Mouse (Mus musculus) lung, embryonic 16.5 days (tissue): ENCODE measurements at regions not wholly inside any gene's neighbourhood (a gene's known extent, or its start where the extent isn't known, plus 50 kb on each side); places are given as distances from the start of the nearest gene placed in this dataset.

Experiments used
- ATAC-seq: fragments of 200-750 bp; cut with Nextera tagmentation; 2 replicates; pipeline ENCODE4 v1.8.0; 2017; ENCODE audit warnings: low read depth, mild to moderate bottlenecking, moderate library complexity
- H3K27ac ChIP-seq: fragments of 300-500 bp; sonication (generic); 2 replicates; pipeline ENCODE4 v1.5.1; 2014; ENCODE audit warnings: mild to moderate bottlenecking, control low read depth, low read length
- H3K27me3 ChIP-seq: fragments of 300-500 bp; sonication (generic); 2 replicates; pipeline ENCODE4 v1.6.1; 2014; ENCODE audit warnings: low read depth, low read length, mixed read lengths; ENCODE audit not compliant: control insufficient read depth, insufficient read depth
- H3K36me3 ChIP-seq: fragments of 300-500 bp; sonication (generic); 2 replicates; pipeline ENCODE4 v1.6.1; 2014; ENCODE audit warnings: low read length; ENCODE audit not compliant: control insufficient read depth, insufficient read depth
- H3K4me1 ChIP-seq: fragments of 300-500 bp; sonication (generic); replicated peaks from 2 replicates; pipeline ENCODE4 v1.6.1; 2014; ENCODE audit warnings: low read length, mixed read lengths; ENCODE audit not compliant: control insufficient read depth, insufficient read depth
- H3K4me2 ChIP-seq: fragments of 300-500 bp; sonication (generic); 2 replicates; pipeline ENCODE4 v1.6.1; 2014; ENCODE audit warnings: low read depth, low read length, control low read depth
- H3K4me3 ChIP-seq: fragments of 300-500 bp; sonication (generic); 2 replicates; pipeline ENCODE4 v1.5.1; 2014; ENCODE audit warnings: mild to moderate bottlenecking, low read length, control low read depth
- H3K9ac ChIP-seq: fragments of 300-500 bp; sonication (generic); 2 replicates; pipeline ENCODE4 v1.6.1; 2014; ENCODE audit warnings: low read length, control low read depth
- H3K9me3 ChIP-seq: fragments of 300-500 bp; sonication (generic); 2 replicates; pipeline ENCODE4 v1.6.1; 2016; ENCODE audit warnings: low read length; ENCODE audit not compliant: control insufficient read depth
- WGBS: fragments of 180-500 bp; shearing (Covaris S2); extraction: QIAGEN DNeasy Blood & Tissue Kit; methylation state at CpG from one replicate; pipeline ENCODE4 v1.1.7; 2014; 5-methylcytosine and 5-hydroxymethylcytosine counted together

GRCm38 (mm10) chr9:94589672-94590071 is 51.8 kb upstream of the 1190002N15Rik start:
- H3K9ac ChIP-seq = no peak overlapping the region
- ATAC-seq = no peak
- H3K27ac ChIP-seq = no peak overlapping the region
- no peaks in the 10 kb centered on the region; the same call in 1 of the 2 replicates for H3K4me1 ChIP-seq
- H3K27me3 ChIP-seq = no peaks in the 10 kb centered on the region
- H3K9me3 ChIP-seq = no peaks in the 10 kb centered on the region
- H3K4me3 ChIP-seq = no peak overlapping the region
- 82% methylated on average over 2 of the region's 2 CpGs for WGBS
- H3K4me2 ChIP-seq = no peak overlapping the region
- no peaks in the 10 kb centered on the region for H3K36me3 ChIP-seq

DNA sequence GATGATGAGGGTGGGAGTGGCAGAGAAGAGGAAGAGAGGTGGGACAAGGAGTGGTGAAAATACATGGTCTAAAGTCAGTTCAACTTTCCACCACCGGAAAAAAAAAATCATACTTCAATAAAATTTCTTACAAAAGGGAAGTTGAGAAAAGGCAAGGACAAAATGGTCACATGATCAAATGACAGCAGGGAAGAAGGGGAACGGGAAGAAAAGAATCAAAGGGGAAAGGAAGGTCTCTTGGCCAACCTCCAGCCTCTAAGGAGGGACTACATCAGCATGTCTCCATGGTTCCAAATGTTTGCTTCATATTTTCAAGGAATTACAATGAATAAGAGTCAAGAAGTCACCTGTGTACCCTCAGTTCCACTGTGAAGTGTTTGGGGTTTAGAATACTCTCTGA is 64.7 kb upstream of the Slc9a9 start:
- no peak for ATAC-seq

DNA sequence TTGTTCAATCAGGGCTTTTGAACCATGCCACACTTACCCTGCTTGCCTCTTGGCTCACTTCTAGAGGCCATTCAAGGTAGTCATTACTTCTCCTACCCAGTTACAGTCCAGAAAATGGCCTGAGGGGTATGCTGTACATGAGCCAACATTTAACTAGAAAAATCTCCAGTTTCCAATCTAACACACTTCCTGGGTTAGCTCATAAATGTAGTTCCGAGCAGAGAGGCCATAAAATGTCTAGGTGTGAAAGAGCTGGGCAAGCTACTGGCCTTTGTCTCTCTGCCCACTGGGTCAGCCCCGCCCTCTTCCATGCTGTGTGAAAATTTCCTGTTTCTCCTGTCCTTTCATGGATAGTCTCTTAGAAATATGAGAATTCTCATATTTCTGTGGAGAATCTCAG is 63.3 kb upstream of the Slc9a9 start:
- Histone ChIP-seq H3K36me3 (no peaks in the 10 kb centered on the region), H3K4me1 (no peaks in the 10 kb centered on the region), H3K27me3 (no peaks in the 10 kb centered on the region), H3K4me2 (no peak overlapping the region), H3K4me3 (no peak overlapping the region), H3K9me3 (no peaks in the 10 kb centered on the region), H3K9ac (no peak overlapping the region), H3K27ac (no peak overlapping the region)
- 78% methylated on average over 2 of the region's 2 CpGs for WGBS
- ATAC-seq = no peak

More for the DNA sequence above, 64.7 kb upstream of the Slc9a9 start:
- 81% methylated on average over 2 of the region's 2 CpGs for WGBS
- Histone ChIP-seq H3K4me2 (no peak overlapping the region), H3K4me1 (no peaks in the 10 kb centered on the region), H3K4me3 (no peak overlapping the region), H3K36me3 (no peaks in the 10 kb centered on the region), H3K9ac (no peak overlapping the region), H3K27ac (no peak overlapping the region), H3K9me3 (no peaks in the 10 kb centered on the region), H3K27me3 (no peaks in the 10 kb centered on the region)

DNA sequence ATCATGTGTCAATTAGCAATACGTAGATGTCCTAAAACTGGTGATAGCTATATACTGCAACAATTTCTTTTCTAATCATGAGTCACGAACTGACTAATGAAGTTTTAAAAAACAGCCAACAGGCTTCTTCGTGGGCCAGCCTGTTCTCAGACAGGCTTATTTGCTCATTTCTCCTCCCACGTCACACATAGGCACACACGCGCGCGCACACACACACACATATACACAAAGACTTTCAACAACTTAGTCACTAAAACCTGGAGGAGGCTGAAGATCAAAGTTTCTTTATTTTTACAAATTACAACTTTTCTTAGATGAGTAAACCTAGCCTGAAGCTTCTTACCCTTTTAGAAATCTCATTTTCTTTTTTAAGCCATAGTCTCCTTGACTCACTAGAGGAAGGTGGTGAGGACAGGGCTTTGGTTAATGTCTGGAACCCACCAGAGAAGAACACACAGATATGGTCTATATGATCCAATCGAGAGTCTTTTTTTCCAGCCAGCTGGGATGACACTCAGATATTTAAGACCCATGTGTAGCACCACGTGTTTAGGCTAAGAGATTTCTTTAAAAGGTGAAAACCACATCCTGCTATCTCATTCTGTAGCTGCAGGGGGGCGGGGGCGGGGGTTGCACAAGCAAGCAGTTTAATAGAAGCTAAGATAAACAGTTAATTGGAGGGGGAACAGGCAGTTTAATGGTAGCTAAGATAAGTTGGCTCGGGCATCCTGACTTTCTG is 62.5 kb upstream of the Slc9a9 start:
- WGBS = 66% methylated on average over 13 of the region's 13 CpGs
- no peaks in the 10 kb centered on the region for H3K9me3 ChIP-seq
- no peak overlapping the region for H3K4me2 ChIP-seq
- no peaks in the 10 kb centered on the region for H3K36me3 ChIP-seq
- no peak overlapping the region for H3K9ac ChIP-seq
- 0 out of 2 replicates have a peak, but pooled peaks have one; percentile 15 for ATAC-seq
- no peak overlapping the region for H3K4me3 ChIP-seq
- H3K27me3 ChIP-seq = no peaks in the 10 kb centered on the region
- no peaks in the 10 kb centered on the region for H3K4me1 ChIP-seq
- H3K27ac ChIP-seq = no peak overlapping the region

GRCm38 (mm10) chr9:94607750-94608106 is 62.0 kb upstream of the Slc9a9 start:
- Histone ChIP-seq H3K4me2 (no peak overlapping the region), H3K9ac (no peak overlapping the region), H3K27ac (no peak overlapping the region), H3K9me3 (no peaks in the 10 kb centered on the region), H3K36me3 (no peaks in the 10 kb centered on the region), H3K27me3 (no peaks in the 10 kb centered on the region), H3K4me1 (no peaks in the 10 kb centered on the region), H3K4me3 (no peak overlapping the region)
- 7% methylated on average over 2 of the region's 2 CpGs for WGBS
- peak; percentile 23; the same call in 1 of the 2 replicates for ATAC-seq

GRCm38 (mm10) chr9:94610101-94610500 is 59.6 kb upstream of the Slc9a9 start:
- H3K27ac ChIP-seq = no peak overlapping the region
- 80% methylated on average over 3 of the region's 3 CpGs for WGBS
- H3K4me1 ChIP-seq = peaks cover under 1% of the 10 kb centered on the region; the same call in 1 of the 2 replicates
- ATAC-seq = no peak
- no peaks in the 10 kb centered on the region for H3K36me3 ChIP-seq
- no peak overlapping the region for H3K4me3 ChIP-seq
- H3K4me2 ChIP-seq = no peak overlapping the region
- H3K9ac ChIP-seq = no peak overlapping the region
- H3K9me3 ChIP-seq = no peaks in the 10 kb centered on the region
- H3K27me3 ChIP-seq = no peaks in the 10 kb centered on the region

- WGBS = 67% methylated on average over 5 of the region's 5 CpGs
- no peak overlapping the region for H3K4me2 ChIP-seq
- H3K27ac ChIP-seq = no peak overlapping the region
- H3K9ac ChIP-seq = no peak overlapping the region
- H3K27me3 ChIP-seq = no peaks in the 10 kb centered on the region
- no peak for ATAC-seq
- no peaks in the 10 kb centered on the region for H3K36me3 ChIP-seq
- peaks cover 4% of the 10 kb centered on the region; the same call in 1 of the 2 replicates for H3K4me1 ChIP-seq
- no peaks in the 10 kb centered on the region for H3K9me3 ChIP-seq
- H3K4me3 ChIP-seq = no peak overlapping the region
Measured at GRCm38 (mm10) chr9:94610600-94611337, 58.9 kb upstream of the Slc9a9 start.

DNA sequence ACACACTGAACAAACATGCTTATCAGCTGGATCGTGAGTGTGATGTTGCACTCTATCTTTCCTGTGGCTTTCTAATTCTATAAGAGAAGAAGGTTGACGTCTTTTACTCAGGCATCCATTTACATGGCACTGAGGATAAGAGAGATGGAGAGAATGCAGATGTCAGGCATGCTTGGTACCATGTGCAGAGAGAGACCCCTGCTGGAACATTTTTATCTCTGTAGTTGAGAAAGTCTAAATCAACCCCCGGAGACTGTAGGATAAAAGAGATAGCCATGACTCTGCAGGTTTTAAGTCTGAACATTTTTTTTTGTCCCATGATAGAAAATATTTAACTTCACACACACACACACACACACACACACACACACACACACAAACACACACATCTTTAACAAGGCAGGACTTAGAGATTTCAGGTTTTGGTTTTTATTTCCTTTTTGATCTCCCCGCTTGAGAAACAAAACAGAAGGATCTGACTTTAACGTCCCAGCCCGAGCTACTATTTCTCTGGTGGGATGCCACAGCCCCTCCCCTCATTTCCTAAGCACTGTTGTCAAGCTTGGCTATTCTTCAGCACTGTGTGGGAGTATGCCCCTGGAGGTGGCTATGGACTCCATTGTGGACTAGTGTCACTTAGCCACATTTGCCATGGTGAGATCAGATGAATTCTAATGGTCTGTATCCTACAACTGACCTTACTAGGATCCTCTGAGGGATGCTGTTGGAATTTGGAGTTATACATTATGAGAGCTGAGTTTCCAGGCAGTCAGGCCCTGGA is 55.6 kb upstream of the Slc9a9 start:
- peaks cover 9% of the 10 kb centered on the region for H3K4me1 ChIP-seq
- no peak overlapping the region for H3K4me3 ChIP-seq
- 26% methylated on average over 6 of the region's 6 CpGs for WGBS
- H3K4me2 ChIP-seq = no peak overlapping the region
- no peaks in the 10 kb centered on the region for H3K27me3 ChIP-seq
- no peaks in the 10 kb centered on the region for H3K36me3 ChIP-seq
- no peaks in the 10 kb centered on the region for H3K9me3 ChIP-seq
- peak; percentile 77 for ATAC-seq
- H3K27ac ChIP-seq = no peak overlapping the region
- no peak overlapping the region for H3K9ac ChIP-seq

- WGBS = 39% methylated on average over 11 of the region's 11 CpGs
- Histone ChIP-seq H3K4me1 (peaks cover 9% of the 10 kb centered on the region), H3K36me3 (no peaks in the 10 kb centered on the region), H3K9ac (no peak overlapping the region), H3K4me2 (peak overlapping the region; percentile 23; the same call in 1 of the 2 replicates), H3K4me3 (no peak overlapping the region; the same call in 1 of the 2 replicates), H3K27me3 (no peaks in the 10 kb centered on the region), H3K9me3 (no peaks in the 10 kb centered on the region), H3K27ac (no peak overlapping the region)
- peak; percentile 72 for ATAC-seq
Measured at GRCm38 (mm10) chr9:94615205-94615604, 54.5 kb upstream of the Slc9a9 start.
